Mouse (Mus musculus): ENCODE measurements around the gene Tmem201. TPM values are rescaled to one million over a fixed set of nuclear protein-coding genes. Genes with fewer than 3 reads are reported as not detected.

Gene Tmem201
- polyA plus RNA-seq, 1 experiment from 2014 or later: 27.9 TPM

- CTCF ChIA-PET: interaction anchor here (1.2 kb wide), 1 partner anchor 11 kb away, joined by 3 read pairs; no protein-coding TSS in a partner anchor
- POLR2A ChIA-PET: no interaction called here
- no peak for TF ChIP-seq CTCF (IDR thresholded peaks at IDR 0.05)
- in situ Hi-C loops (cut with MboI; ENCODE audit: low pct_unique_long_range_greater_than_20kb): no loop called here
- ATAC-seq (no peak), DNase-seq (ENCODE audit: low read depth, low spot score) (no peak)
- H3K27me3 ChIP-seq: no peaks in the 10 kb centered on the region
Measured at GRCm38 (mm10) chr4:149722104-149723020, 15.5 kb downstream of the Tmem201 start.

DNA sequence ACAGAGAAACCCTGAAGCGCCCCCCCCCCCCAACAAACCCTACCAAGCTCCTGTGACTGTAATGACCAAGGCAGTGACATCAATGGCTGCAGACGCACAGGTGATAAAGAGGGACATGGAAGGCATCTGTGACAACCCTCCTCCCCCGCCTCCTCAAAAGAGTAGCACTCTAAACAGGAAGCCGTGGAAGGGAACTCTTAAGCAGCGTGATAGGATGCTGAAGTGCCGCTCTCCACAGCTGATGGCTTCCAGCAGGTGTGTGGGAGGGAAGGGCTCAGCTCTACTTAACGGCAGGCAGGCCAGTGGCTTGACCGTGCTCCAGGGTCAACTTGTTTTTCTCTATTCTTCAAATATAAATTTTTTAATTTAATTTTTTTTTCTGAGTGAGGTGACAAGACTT lies 16.7 kb downstream of the Tmem201 start:
- DNase-seq (ENCODE audit: low read depth, low spot score): no peak
- in situ Hi-C loops (cut with MboI; ENCODE audit: low pct_unique_long_range_greater_than_20kb): no loop called here
- CTCF ChIA-PET: no interaction called here
- no peaks in the 10 kb centered on the region for H3K27me3 ChIP-seq
- no peak for ATAC-seq
- POLR2A ChIA-PET: no interaction called here
- TF ChIP-seq CTCF (IDR thresholded peaks at IDR 0.05): no peak

- no peak for ATAC-seq
- CTCF ChIA-PET: interaction anchor here (0.7 kb wide), 1 partner anchor 17 kb away, joined by 3 read pairs; no protein-coding TSS in a partner anchor
- TF ChIP-seq CTCF (IDR thresholded peaks at IDR 0.05): no peak
- H3K27me3 ChIP-seq: no peaks in the 10 kb centered on the region
- DNase-seq (ENCODE audit: low read depth, low spot score): no peak
- POLR2A ChIA-PET: no interaction called here
- in situ Hi-C loops (cut with MboI; ENCODE audit: low pct_unique_long_range_greater_than_20kb): no loop called here
Measured at GRCm38 (mm10) chr4:149719686-149720085, 18.2 kb downstream of the Tmem201 start.

DNA sequence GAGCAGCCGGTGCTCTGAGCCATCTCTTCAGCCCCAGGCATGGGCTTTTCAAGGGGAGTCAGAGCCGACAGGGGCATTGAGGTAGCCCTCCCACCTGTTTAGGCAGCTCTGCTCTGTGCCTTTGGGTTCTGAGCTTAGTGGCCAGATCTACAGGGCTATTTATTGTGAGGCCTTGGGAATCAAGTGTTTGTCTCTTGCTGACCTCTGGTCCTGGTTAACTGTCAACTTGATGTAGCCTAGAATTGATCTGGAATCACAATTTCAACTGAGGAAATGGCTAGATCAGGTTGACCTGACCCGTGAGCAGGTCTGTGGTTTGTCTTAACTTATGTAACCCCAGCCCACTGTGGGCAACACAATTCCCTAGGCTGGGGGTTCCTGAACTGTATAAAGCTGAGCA lies 23.3 kb downstream of the Tmem201 start:
- in situ Hi-C loops (cut with MboI; ENCODE audit: low pct_unique_long_range_greater_than_20kb): loop anchor here (5.0 kb wide), 1 partner anchor 62 kb away; no protein-coding TSS in a partner anchor
- no peak for TF ChIP-seq CTCF (IDR thresholded peaks at IDR 0.05)
- POLR2A ChIA-PET: interaction anchor here (0.7 kb wide), 1 partner anchor 107 kb away, joined by 3 read pairs; no protein-coding TSS in a partner anchor
- ATAC-seq (no peak), DNase-seq (ENCODE audit: low read depth, low spot score) (no peak)
- CTCF ChIA-PET: interaction anchor here (2.0 kb wide), 1 partner anchor 10 kb away, joined by 6 read pairs; no protein-coding TSS in a partner anchor
- no peaks in the 10 kb centered on the region for H3K27me3 ChIP-seq

GRCm38 (mm10) chr4:149711955-149712354 lies 25.9 kb downstream of the Tmem201 start:
- CTCF ChIA-PET: interaction anchor here (1.0 kb wide), 1 partner anchor 11 kb away, joined by 3 read pairs; no protein-coding TSS in a partner anchor
- in situ Hi-C loops (cut with MboI; ENCODE audit: low pct_unique_long_range_greater_than_20kb): loop anchor here (5.0 kb wide), 1 partner anchor 60 kb away; no protein-coding TSS in a partner anchor
- DNase-seq (ENCODE audit: low read depth, low spot score): no peak
- POLR2A ChIA-PET: no interaction called here
- ATAC-seq: no peak
- H3K27me3 ChIP-seq: no peaks in the 10 kb centered on the region
- TF ChIP-seq CTCF (IDR thresholded peaks at IDR 0.05): no peak

DNA sequence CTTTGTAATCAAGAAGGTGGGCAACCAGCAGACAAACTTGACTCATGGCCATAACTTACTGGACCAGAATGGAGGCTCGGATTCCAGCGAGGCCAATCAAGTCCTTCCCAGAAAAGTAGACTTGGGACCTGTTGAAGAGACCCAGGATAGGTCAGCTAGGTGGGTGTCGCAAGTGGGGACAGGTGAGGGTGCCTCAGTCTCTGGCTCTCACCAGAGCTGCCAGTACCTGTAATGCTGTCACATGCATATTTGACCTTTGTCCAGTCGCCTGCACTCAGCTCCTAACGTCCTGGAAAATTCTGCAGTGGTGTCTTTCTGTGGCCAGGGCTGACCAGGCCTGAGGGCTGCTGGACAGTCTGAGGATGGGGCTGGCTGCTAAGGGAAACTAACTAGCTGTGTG lies 26.4 kb downstream of the Tmem201 start:
- no peaks in the 10 kb centered on the region for H3K27me3 ChIP-seq
- ChIA-PET CTCF (interaction anchor here (0.7 to 1.0 kb wide), 2 partner anchors 11 to 62 kb away, joined by 3 read pairs; no protein-coding TSS in a partner anchor), POLR2A (no interaction called here)
- no peak for TF ChIP-seq CTCF (IDR thresholded peaks at IDR 0.05)
- in situ Hi-C loops (cut with MboI; ENCODE audit: low pct_unique_long_range_greater_than_20kb): loop anchor here (5.0 kb wide), 1 partner anchor 59 kb away; no protein-coding TSS in a partner anchor
- DNase-seq (ENCODE audit: low read depth, low spot score): no peak
- no peak for ATAC-seq

DNA sequence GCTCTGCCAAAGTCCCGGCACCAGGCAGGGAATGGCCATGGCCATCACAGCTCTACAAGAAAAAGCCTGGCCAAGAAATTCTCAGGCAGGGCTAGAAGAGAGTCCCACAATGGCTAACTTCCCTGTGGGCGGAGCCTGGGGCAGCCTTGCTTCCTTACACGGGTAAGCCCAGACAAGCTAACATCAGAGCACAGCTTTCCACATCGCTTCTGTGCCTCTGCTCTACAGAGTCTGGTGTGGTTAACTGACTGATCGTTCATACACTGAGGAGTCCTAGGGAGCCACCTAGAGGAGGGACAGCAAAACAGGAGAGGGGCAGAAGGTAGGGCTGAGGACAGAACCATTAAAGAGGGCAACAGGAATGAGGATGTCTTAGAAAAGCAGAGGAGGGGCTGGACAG lies 27.3 kb downstream of the Tmem201 start:
- ATAC-seq (peak; percentile 85), DNase-seq (ENCODE audit: low read depth, low spot score) (no peak)
- in situ Hi-C loops (cut with MboI; ENCODE audit: low pct_unique_long_range_greater_than_20kb): loop anchor here (5.0 kb wide), 1 partner anchor 58 kb away; no protein-coding TSS in a partner anchor
- no peaks in the 10 kb centered on the region for H3K27me3 ChIP-seq
- ChIA-PET CTCF (interaction anchor here (0.7 to 1.1 kb wide), 5 partner anchors 19 to 162 kb away, joined by 3 to 5 read pairs (median 3); no protein-coding TSS in a partner anchor), POLR2A (no interaction called here)
- TF ChIP-seq CTCF (IDR thresholded peaks at IDR 0.05): no peak

- CTCF ChIA-PET: no interaction called here
- no peak for ATAC-seq
- no peak for DNase-seq (ENCODE audit: low read depth, low spot score)
- no peaks in the 10 kb centered on the region for H3K27me3 ChIP-seq
- in situ Hi-C loops (cut with MboI; ENCODE audit: low pct_unique_long_range_greater_than_20kb): no loop called here
- no peak for TF ChIP-seq CTCF (IDR thresholded peaks at IDR 0.05)
- POLR2A ChIA-PET: no interaction called here
Measured at GRCm38 (mm10) chr4:149705941-149706340, 31.9 kb downstream of the Tmem201 start.

DNA sequence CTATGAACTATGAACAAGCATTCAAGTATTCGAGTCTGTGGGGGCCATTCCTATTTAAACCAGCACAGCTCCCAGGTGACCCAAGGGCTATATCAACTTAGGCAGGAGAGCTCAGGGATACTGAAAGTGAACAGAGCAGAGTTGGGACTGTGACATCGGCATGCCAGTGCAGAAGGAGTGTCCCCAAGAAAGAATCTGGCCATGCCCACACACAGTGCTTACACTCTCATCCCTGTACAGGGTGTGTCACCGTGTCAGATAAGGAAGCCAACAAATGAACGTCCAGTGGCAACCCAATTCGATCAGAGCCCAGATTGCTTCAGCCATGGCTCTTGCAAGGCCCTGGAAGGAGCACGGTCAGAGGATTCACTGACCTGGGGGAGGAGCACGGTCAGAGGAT lies 32.5 kb downstream of the Tmem201 start:
- H3K27me3 ChIP-seq: no peaks in the 10 kb centered on the region
- POLR2A ChIA-PET: no interaction called here
- in situ Hi-C loops (cut with MboI; ENCODE audit: low pct_unique_long_range_greater_than_20kb): no loop called here
- ATAC-seq: no peak
- no peak for TF ChIP-seq CTCF (IDR thresholded peaks at IDR 0.05)
- CTCF ChIA-PET: no interaction called here
- DNase-seq (ENCODE audit: low read depth, low spot score): no peak

DNA sequence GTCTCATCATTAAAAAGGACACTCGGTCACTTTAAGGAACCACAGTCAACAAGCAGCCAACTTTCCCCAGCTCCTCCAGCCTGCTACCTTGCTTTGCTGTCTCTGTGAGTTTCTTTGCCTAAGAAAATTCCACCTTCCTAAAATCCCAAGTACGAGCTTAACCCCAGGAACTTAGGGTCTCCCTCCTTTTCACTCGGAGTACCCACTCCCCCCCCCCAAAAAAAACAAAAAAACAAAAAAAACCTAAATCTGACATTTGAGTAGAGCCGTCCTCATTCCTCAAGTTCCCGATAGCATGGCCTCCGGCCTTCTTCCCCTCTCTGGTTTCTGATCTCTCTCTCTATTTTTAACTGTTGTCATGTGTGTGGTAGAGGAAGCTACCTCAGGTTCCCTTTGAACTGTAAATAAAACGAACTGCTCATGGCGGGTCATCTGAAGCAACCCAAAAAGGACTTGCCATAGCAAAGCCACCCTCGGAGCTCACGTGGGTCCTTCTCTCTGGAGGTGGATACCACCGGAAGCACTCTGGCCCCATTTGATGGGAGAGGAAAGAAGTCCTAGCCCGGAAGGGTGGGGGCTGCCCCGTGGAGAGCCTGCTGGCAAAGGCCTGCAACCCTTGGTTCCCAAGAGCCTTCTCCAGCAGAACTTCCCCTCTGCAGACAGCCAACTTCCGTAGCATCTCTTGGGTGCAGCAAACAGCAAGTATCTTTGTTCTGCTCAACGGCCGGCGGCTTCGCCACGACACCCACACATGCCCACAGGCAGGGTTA lies 35.4 kb downstream of the Tmem201 start, which contains the start of gene Pik3cd:
TSS of gene Pik3cd (minus strand) at position 362 of the 770 bp plus-strand sequence.
- POLR2A ChIA-PET: interaction anchor here (0.7 kb wide), 1 partner anchor 50 kb away, joined by 4 read pairs; no protein-coding TSS in a partner anchor
- H3K27me3 ChIP-seq: no peaks in the 10 kb centered on the region
- DNase-seq (ENCODE audit: low read depth, low spot score) (no peak), ATAC-seq (no peak)
- CTCF ChIA-PET: interaction anchor here (1.8 to 2.1 kb wide), 2 partner anchors 11 to 12 kb away, joined by 4 to 5 read pairs; no protein-coding TSS in a partner anchor
- no peak for TF ChIP-seq CTCF (IDR thresholded peaks at IDR 0.05)
- in situ Hi-C loops (cut with MboI; ENCODE audit: low pct_unique_long_range_greater_than_20kb): no loop called here

All from Patski (cell line).